Mouse (Mus musculus) left cerebral cortex, postnatal 14 days (tissue): Measurements from ENCODE around the gene Ptgis. TPM values are rescaled to one million over a fixed set of nuclear protein-coding genes. Genes with fewer than 3 reads are reported as not detected.

Source experiments
- DNase-seq, 2 experiments: peaks; one replicate each; pipeline ENCODE4 v3.0.0; 2021 to 2022; ENCODE audit warnings: low spot score in 2 of 2, mixed read lengths in 1 of 2
- intact Hi-C: fragments of 180-260 bp; cut with DNase I; formaldehyde crosslinking; loops from one replicate; pipeline ENCODE4 v1.15.1; 2025
- total RNA-seq, 2 experiments: library from RNA; stranded (reverse); gene quantifications; 2 replicates each; pipeline ENCODE4 v1.2.3; 2021

Gene Ptgis
- total RNA-seq, 2 experiments from 2014 or later: 2.7 to 3.2 TPM

DNA sequence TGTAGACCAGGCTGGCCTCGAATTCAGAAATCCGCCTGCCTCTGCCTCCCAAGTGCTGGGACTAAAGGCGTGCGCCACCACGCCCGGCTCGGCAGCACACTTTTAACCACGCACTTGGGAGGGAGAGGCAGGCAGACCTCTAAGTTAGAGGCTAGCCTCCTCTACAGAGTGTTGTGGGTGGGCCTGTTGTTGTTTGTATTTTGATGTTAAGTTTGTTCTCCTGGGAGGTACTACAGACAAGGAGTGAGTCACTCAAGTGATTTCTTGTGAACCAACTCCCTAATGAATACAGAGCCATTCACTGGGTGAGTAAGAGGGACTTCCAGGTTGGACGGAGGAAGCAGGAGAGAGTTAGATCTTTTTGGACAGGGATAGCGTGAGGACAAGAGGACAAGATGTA lies 25.8 kb upstream of the Ptgis start:
- peak in 1 of 2 experiments; percentile 1 for DNase-seq
- intact Hi-C loops: no loop called here

DNA sequence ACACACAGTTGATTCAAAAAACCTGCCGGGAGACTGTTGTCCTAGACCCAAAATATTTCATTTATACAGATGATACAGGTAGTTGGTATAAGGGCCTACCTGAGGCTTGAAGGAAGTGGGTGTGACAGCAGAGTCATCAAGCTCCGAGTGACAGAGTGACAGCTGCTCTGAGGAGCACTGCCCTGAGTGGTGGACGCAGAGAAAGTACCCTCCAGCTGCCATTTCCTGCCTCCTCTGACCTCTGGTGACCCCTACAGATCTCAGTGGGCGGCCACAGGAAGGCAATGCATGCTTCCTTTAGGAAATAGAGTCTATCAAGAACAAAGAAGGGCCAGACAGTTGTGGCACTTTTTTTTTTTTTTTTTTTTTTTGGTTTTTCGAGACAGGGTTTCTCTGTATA lies 25.4 kb upstream of the Ptgis start:
- peak in 1 of 2 experiments; percentile 2 for DNase-seq
- intact Hi-C loops: no loop called here

DNA sequence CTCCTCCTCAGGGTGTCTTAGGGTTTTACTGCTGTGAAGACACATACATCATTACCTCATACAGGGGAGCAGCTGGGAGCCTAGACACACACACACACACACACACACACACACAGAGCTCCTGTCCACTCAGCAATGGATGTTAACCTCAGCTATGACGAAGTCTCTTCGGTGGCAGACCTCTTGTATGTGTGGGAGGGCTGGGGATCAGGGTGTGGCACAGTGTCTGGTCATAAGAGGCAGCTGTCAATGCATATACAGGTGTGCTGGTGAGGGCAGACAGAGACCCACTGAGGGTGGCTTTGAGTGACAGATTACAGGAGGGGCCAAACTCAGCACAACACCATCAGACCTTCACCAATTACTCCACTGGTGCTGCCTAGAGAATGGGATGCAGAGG lies 24.6 kb upstream of the Ptgis start:
- intact Hi-C loops: no loop called here
- peak in 1 of 2 experiments; percentile 1 for DNase-seq

DNA sequence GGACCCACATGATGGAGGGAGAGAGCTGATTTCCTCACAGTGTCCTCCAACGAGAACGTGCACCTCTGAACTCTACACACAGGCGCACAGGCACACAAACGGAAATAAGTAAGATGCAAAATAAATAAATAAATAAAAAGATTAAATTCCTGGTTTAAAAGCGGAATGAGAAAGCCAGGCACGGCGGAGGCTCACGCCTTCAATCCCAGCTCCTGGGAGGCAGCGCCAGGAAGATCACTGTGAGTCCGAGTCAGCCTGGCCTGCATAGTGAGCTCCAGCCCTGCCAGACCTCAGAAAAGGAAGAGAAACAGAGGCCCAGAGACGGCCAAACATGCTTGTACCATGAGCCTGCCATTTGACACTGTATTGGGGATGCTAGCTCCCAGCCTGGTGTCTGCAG lies 23.5 kb upstream of the Ptgis start:
- no peak for DNase-seq
- intact Hi-C loops: no loop called here

DNA sequence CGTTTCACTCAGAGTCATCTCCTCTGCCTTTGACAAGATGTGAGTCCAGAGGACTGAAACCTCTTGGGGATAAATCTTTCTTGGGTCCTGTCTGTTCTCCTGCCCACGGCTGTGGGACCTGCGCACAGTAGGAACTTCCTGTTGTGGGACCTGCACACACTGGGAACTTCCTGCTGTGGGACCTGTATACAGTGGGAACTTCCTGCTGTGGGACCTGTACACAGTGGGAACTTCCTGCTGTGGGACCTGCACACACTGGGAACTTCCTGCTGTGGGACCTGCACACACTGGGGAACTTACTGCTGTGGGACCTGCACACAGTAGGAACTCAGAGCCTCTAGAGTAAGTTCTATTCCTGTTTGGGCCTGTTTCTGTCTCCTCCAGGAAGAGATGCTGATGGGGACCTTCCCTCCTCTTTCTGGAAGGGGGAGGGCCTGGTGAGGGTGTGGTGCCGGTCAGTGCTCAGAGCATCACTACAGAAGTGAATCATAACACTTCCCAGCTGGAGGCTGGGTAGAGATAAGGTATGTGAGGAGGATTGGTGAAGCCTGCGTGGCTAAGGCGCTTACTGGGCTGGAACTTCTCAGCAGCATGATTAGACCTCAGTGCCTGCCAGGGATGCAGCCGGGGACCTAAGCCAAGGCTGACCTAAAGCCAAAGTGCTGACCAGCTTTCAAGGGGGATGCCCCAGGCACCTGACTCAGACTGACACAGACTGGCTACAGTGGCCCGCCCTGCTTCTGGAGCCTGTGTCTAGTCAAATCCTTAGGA lies 22.8 kb upstream of the Ptgis start:
- intact Hi-C loops: no loop called here
- DNase-seq: no peak

- no peak for DNase-seq
- intact Hi-C loops: no loop called here
Observed at GRCm38 (mm10) chr2:167262433-167262832, 22.0 kb upstream of the Ptgis start.

DNA sequence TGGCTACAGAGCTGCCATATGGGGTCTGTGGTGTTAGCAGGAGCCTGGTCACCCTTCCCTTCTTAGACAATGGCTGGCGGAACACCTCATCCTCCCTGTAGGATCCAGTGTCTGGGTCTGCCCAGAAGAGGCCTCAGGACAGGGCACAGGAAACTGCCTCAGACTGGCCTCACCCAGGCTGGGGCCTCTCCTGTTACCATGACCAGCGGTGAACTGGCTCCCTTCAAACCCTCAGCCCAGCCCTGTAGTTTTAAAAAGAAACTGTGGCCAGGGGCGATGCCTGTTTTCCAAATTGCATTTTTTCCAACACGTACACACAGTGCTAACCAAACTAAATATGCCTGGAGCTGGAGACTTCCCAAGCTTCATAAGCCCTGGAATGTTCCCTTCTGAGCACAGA lies 20.7 kb upstream of the Ptgis start:
- intact Hi-C loops: no loop called here
- DNase-seq: peak in 1 of 2 experiments; percentile 37

DNA sequence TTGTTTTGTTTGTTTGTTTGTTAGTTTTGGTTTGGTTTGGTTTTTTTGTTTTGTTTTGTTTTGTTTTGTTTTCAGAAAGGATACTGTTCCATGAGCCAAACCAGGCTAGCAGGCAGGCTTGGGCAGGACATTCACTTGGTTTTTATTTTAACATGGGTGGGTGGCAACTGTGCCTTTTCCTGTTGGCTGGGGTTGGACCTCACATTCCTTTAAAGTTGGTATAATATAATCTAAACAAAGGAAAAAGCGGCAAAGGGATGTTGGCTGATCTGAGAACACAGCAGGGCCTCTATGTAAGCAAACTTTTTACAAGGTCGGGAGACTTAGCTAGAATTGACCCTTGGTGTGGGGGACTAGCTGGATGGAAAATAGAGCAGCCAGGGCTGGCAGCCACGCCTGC lies 17.4 kb upstream of the Ptgis start:
- intact Hi-C loops: no loop called here
- no peak for DNase-seq

GRCm38 (mm10) chr2:167254808-167255207 lies 14.4 kb upstream of the Ptgis start:
- intact Hi-C loops: no loop called here
- no peak for DNase-seq

- no peak for DNase-seq
- intact Hi-C loops: no loop called here
Observed at GRCm38 (mm10) chr2:167254185-167254584, 13.8 kb upstream of the Ptgis start.

- intact Hi-C loops: no loop called here
- DNase-seq: no peak
Observed at GRCm38 (mm10) chr2:167253476-167253875, 13.1 kb upstream of the Ptgis start.

GRCm38 (mm10) chr2:167252057-167252687 lies 11.8 kb upstream of the Ptgis start:
- intact Hi-C loops: no loop called here
- no peak for DNase-seq

DNA sequence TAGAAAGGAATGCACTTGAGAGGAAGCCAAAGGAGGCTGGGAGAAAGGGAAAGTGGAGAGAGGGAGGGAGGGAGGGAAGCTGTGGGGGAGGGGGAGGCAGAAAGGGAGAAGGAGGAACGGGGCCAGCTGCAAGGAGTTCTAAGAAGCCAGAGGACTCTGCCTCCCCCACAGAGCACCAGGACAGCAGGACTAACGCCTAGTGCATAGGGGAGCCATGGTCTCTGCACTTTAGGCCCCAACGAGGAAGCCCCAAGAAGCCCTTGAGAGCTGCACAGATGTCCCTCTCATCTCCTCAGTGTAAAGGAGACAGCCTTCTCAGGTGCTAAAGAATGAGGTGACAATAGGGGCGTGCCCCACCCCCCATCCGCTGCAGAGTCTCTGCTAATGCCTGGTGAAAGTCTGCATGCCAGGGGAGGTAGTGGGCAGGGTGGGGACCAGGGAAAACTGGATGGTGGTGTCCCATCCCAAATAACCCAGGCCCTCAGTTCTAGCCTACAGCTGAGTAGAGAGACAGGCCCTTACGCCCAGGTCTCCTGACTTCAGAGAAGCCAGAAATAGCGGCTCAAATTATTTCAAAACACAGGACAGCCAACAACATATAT lies 10.4 kb upstream of the Ptgis start:
- DNase-seq: no peak
- intact Hi-C loops: no loop called here

GRCm38 (mm10) chr2:167250003-167250735 lies 9.8 kb upstream of the Ptgis start:
- intact Hi-C loops: no loop called here
- no peak for DNase-seq

- intact Hi-C loops: no loop called here
- DNase-seq: no peak
Observed at GRCm38 (mm10) chr2:167249591-167249990, 9.2 kb upstream of the Ptgis start.

DNA sequence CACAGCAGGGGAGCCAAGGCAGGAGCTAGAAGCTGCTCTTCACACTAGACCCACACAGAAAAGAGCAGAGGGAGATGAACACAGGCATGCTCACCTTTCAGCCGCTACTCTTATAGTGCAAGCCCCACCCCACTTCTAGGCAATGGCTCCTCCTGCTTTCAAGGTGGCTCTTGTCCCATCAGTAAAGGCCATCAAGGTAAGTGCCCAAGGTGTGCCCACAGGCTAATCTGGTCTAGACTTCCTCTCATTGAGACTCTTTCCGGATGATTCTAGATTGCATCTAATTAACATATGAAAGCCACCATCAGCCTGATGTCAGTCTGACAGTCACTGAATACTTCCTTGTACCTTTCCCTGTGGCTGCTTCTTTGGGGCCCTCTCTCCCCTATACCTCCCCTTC lies 7.4 kb upstream of the Ptgis start:
- DNase-seq: no peak
- intact Hi-C loops: no loop called here

GRCm38 (mm10) chr2:167246704-167247103 lies 6.3 kb upstream of the Ptgis start:
- DNase-seq: no peak
- intact Hi-C loops: no loop called here

- no peak for DNase-seq
- intact Hi-C loops: no loop called here
Observed at GRCm38 (mm10) chr2:167244892-167245291, 4.5 kb upstream of the Ptgis start.

GRCm38 (mm10) chr2:167243831-167244563 lies 3.6 kb upstream of the Ptgis start:
- intact Hi-C loops: no loop called here
- DNase-seq: no peak

DNA sequence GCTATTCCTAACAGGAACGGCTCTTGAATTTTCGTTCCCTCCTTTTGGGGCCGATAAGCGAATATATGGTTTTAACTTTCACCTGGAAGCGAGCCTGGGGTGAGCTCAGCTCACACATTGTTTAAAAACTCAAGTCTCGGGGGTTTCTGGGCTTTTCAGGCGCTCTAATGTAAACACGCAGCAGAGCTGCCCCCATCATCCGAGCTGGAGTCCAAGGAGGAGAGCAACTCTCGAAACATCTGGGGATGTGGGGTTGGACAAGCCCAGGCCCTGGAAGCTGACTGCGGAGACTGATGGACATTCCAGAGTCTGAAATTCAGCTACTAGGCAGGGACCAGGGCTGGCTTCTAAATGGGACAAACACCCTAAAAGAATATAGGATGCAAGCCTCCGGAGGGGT lies 1.1 kb downstream of the Ptgis start:
- intact Hi-C loops: no loop called here
- DNase-seq: no peak
